25 mouse cellular contexts compared by ENCODE assay signal in the genomic region with DNA sequence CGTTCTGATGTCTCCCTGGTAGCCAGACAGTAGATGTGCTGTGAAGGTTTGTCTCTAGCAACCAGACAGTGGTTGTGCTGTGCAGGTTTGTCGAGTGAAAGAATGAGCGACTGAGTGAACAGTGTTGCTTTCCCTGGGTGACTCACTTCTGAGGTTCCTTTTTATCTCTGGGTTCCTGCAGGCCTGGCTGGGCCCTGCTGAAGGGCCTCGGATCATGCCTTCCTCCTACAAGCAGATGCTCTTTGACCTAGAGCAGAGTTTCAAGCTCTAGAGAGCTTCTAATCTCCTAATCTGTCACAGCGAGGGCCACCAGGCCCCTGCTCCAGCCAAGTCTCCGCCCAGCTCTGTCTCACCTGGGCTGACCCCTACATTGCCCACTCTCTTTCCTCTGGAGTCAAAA.
A peak's percentile ranks its signal among the peaks of the same experiment; 100 is the strongest.
DNase-seq lines count a peak whose midpoint lies in the region; ATAC-seq and TF ChIP-seq lines count a peak whose summit lies in the region.
"Had no signal": no experiment of that assay in that cellular context is flagged by ENCODE, and none has a peak within 500 bp of the region (broad histone marks: within the 10 kb centered on the region; RNA-seq: fewer than 3 reads in every experiment).

No protein-coding gene starts in this region.

- peaks cover 7% of the 10 kb centered on the region; the same call in 1 of the 2 replicates for H3K9me3 ChIP-seq in forebrain, embryonic 10.5 days
- no peaks in the 10 kb centered on the region for H3K9me3 ChIP-seq in forebrain, embryonic 16.5 days (ENCODE audit: control insufficient read depth, low read length)
- H3K9me3 ChIP-seq in ES-E14 (ENCODE audit: control insufficient read depth, insufficient read depth, low read depth, low read length), result no peaks in the 10 kb centered on the region
- H3K9me3 ChIP-seq in intestine, embryonic 16.5 days (ENCODE audit: control insufficient read depth, low read length), result no peaks in the 10 kb centered on the region
- H3K9me3 ChIP-seq in stomach, postnatal 0 days (ENCODE audit: control insufficient read depth, low read length), result no peaks in the 10 kb centered on the region
- H3K9me3 ChIP-seq in lung, postnatal 0 days (ENCODE audit: low read length), result no peaks in the 10 kb centered on the region
- H3K9me3 ChIP-seq: embryonic facial prominence, embryonic 10.5 days; embryonic facial prominence, embryonic 13.5 days; forebrain, embryonic 13.5 days; hindbrain, embryonic 15.5 days had no signal

- in situ Hi-C loops in ES-E14 (cut with MboI; ENCODE audit: low sequenced_read_pairs in 2 of 2, unreplicated experiment in 2 of 2), result loop anchor here in 1 of 2 experiments (5.0 kb wide), 1 partner anchor 54 kb away; no protein-coding TSS in a partner anchor

- no peak overlapping the region for H3K4me2 ChIP-seq in forebrain, embryonic 16.5 days (ENCODE audit: low read length)
- H3K4me2 ChIP-seq in intestine, embryonic 16.5 days (ENCODE audit: low read depth, low read length), result no peak overlapping the region
- H3K4me2 ChIP-seq in stomach, postnatal 0 days (replicated peaks; ENCODE audit: low read depth), result no peak overlapping the region
- H3K4me2 ChIP-seq in lung, postnatal 0 days (replicated peaks; ENCODE audit: low read depth, low read length), result no peak overlapping the region
- H3K4me2 ChIP-seq: embryonic facial prominence, embryonic 13.5 days; forebrain, embryonic 13.5 days; heart, embryonic 11.5 days; hindbrain, embryonic 12.5 days; hindbrain, embryonic 15.5 days had no signal

- TF ChIP-seq EP300 in stomach, postnatal 0 days (optimal IDR thresholded peaks at IDR 0.05), result no peak
- TF ChIP-seq EP300 in lung, postnatal 0 days (IDR thresholded peaks at IDR 0.05), result no peak

- H3K9ac ChIP-seq in forebrain, embryonic 16.5 days (replicated peaks; ENCODE audit: low read depth, low read length), result no peak overlapping the region
- H3K9ac ChIP-seq in ES-E14 (ENCODE audit: insufficient read depth, low read depth, low read length, poor library complexity, severe bottlenecking), result peak overlapping the region; percentile 73; the same call in 1 of the 2 replicates
- H3K9ac ChIP-seq in intestine, embryonic 16.5 days (ENCODE audit: low read depth, low read length), result no peak overlapping the region
- no peak overlapping the region for H3K9ac ChIP-seq in stomach, postnatal 0 days (ENCODE audit: low read length)
- H3K9ac ChIP-seq in lung, postnatal 0 days (replicated peaks; ENCODE audit: low read depth), result no peak overlapping the region
- H3K9ac ChIP-seq: embryonic facial prominence, embryonic 13.5 days; forebrain, embryonic 13.5 days; forebrain, postnatal 0 days; hindbrain, embryonic 12.5 days; hindbrain, embryonic 15.5 days had no signal

- H3K4me3 ChIP-seq in forebrain, embryonic 10.5 days, result no peak overlapping the region
- no peak overlapping the region for H3K4me3 ChIP-seq in forebrain, embryonic 16.5 days (replicated peaks; ENCODE audit: low read length)
- no peak overlapping the region for H3K4me3 ChIP-seq in ES-E14 (ENCODE audit: insufficient read depth in 1 of 2, low read depth in 1 of 2, low read length in 2 of 2, poor library complexity in 1 of 2, severe bottlenecking in 1 of 2)
- H3K4me3 ChIP-seq in intestine, embryonic 16.5 days (ENCODE audit: low read length), result no peak overlapping the region
- no peak overlapping the region for H3K4me3 ChIP-seq in stomach, postnatal 0 days (ENCODE audit: low read depth, low read length)
- no peak overlapping the region for H3K4me3 ChIP-seq in lung, postnatal 0 days (ENCODE audit: low read depth, low read length)
- H3K4me3 ChIP-seq: embryonic facial prominence, embryonic 10.5 days; embryonic facial prominence, embryonic 13.5 days; erythroblast, embryonic 14.5 days; forebrain, embryonic 13.5 days; gastrocnemius, adult 2 months; hindbrain, embryonic 12.5 days; hindbrain, embryonic 15.5 days had no signal

- 0 out of 2 replicates have a peak overlapping the region, but pooled peaks have one; percentile 26 for H3K27ac ChIP-seq in forebrain, embryonic 10.5 days
- no peak overlapping the region for H3K27ac ChIP-seq in forebrain, embryonic 16.5 days (ENCODE audit: low read length)
- H3K27ac ChIP-seq in ES-E14 (ENCODE audit: insufficient read depth, low read depth, low read length, poor library complexity, severe bottlenecking), result peak overlapping the region; percentile 100; the same call in 1 of the 2 replicates
- no peak overlapping the region for H3K27ac ChIP-seq in intestine, embryonic 16.5 days (ENCODE audit: low read length)
- H3K27ac ChIP-seq in stomach, postnatal 0 days (replicated peaks), result no peak overlapping the region
- H3K27ac ChIP-seq in lung, postnatal 0 days (ENCODE audit: low read length), result no peak overlapping the region
- H3K27ac ChIP-seq: embryonic facial prominence, embryonic 10.5 days; embryonic facial prominence, embryonic 13.5 days; forebrain, embryonic 13.5 days; gastrocnemius, adult 2 months; hindbrain, embryonic 12.5 days; hindbrain, embryonic 15.5 days had no signal

- no peak for TF ChIP-seq CTCF in stomach, postnatal 0 days (IDR thresholded peaks at IDR 0.05; ENCODE audit: low read depth)
- no peak for TF ChIP-seq CTCF in lung, postnatal 0 days (IDR thresholded peaks at IDR 0.05)

- ATAC-seq in forebrain, embryonic 16.5 days, result no peak
- peak; percentile 92 for ATAC-seq in intestine, embryonic 16.5 days
- ATAC-seq in stomach, postnatal 0 days (ENCODE audit: low FRiP score, low TSS enrichment), result peak; percentile 77; the same call in 1 of the 2 replicates
- ATAC-seq in lung, postnatal 0 days, result no peak
- ATAC-seq: activated CD4-positive, CD25-positive, alpha-beta regulatory T cell, adult 4 months; forebrain, embryonic 13.5 days had no signal

- WGBS in forebrain, embryonic 10.5 days, result 76% methylated on average over 6 of the region's 6 CpGs
- WGBS in forebrain, embryonic 16.5 days, result 84% methylated on average over 6 of the region's 6 CpGs
- 59% methylated on average over 6 of the region's 6 CpGs for WGBS in intestine, embryonic 16.5 days
- 58% methylated on average over 6 of the region's 6 CpGs for WGBS in stomach, postnatal 0 days
- 61% methylated on average over 6 of the region's 6 CpGs for WGBS in lung, postnatal 0 days

- H3K27me3 ChIP-seq in forebrain, embryonic 10.5 days (ENCODE audit: poor library complexity, severe bottlenecking), result no peaks in the 10 kb centered on the region; the same call in 1 of the 2 replicates
- H3K27me3 ChIP-seq in forebrain, embryonic 16.5 days (replicated peaks; ENCODE audit: control insufficient read depth, insufficient read depth, low read length), result no peaks in the 10 kb centered on the region
- no peaks in the 10 kb centered on the region for H3K27me3 ChIP-seq in intestine, embryonic 16.5 days (replicated peaks; ENCODE audit: control insufficient read depth, insufficient read depth, low read length)
- no peaks in the 10 kb centered on the region for H3K27me3 ChIP-seq in stomach, postnatal 0 days (ENCODE audit: control insufficient read depth, insufficient read depth, low read length)
- no peaks in the 10 kb centered on the region for H3K27me3 ChIP-seq in lung, postnatal 0 days (replicated peaks; ENCODE audit: insufficient read depth, low read length)
- H3K27me3 ChIP-seq: embryonic facial prominence, embryonic 13.5 days; forebrain, embryonic 13.5 days; hindbrain, embryonic 12.5 days; hindbrain, embryonic 15.5 days had no signal

- 0 out of 2 replicates have a peak, but pooled peaks cover 6% of the 10 kb centered on the region for H3K4me1 ChIP-seq in forebrain, embryonic 10.5 days
- H3K4me1 ChIP-seq in forebrain, embryonic 16.5 days (replicated peaks; ENCODE audit: control insufficient read depth, insufficient read depth, low read length), result no peaks in the 10 kb centered on the region
- H3K4me1 ChIP-seq in ES-E14 (ENCODE audit: control insufficient read depth in 2 of 2, insufficient read depth in 2 of 2, low read length in 2 of 2, poor library complexity in 1 of 2), result peaks cover 27 to 29% of the 10 kb centered on the region in 2 experiments
- no peaks in the 10 kb centered on the region for H3K4me1 ChIP-seq in intestine, embryonic 16.5 days (ENCODE audit: control insufficient read depth, insufficient read depth, low read length)
- no peaks in the 10 kb centered on the region for H3K4me1 ChIP-seq in stomach, postnatal 0 days (replicated peaks; ENCODE audit: control insufficient read depth, insufficient read depth)
- H3K4me1 ChIP-seq in lung, postnatal 0 days (ENCODE audit: insufficient read depth, low read depth, low read length), result no peaks in the 10 kb centered on the region
- H3K4me1 ChIP-seq: embryonic facial prominence, embryonic 10.5 days; embryonic facial prominence, embryonic 13.5 days; forebrain, embryonic 13.5 days; hindbrain, embryonic 12.5 days; hindbrain, embryonic 15.5 days had no signal

- DNase-seq in forebrain, embryonic 10.5 days (ENCODE audit: extremely low spot score, low spot score), result no peak
- DNase-seq in ES-E14 (ENCODE audit: low read depth, low spot score), result no peak
- no peak for DNase-seq in stomach, postnatal 0 days (ENCODE audit: low spot score)
- DNase-seq in urinary bladder, postnatal 25 days (ENCODE audit: low spot score), result no peak
- DNase-seq in lung, postnatal 0 days (ENCODE audit: low spot score), result no peak
- DNase-seq in embryo, embryonic 10 days (ENCODE audit: low spot score), result no peak
- DNase-seq: adrenal gland, adult 8-10 months; adrenal gland, postnatal 25 days; cerebellum, adult 18-20 months; cerebellum, adult 9-10 months; cerebellum, postnatal 25 days; embryo, embryonic 11 days; heart, adult 11 months had no signal

- no peaks in the 10 kb centered on the region for H3K36me3 ChIP-seq in forebrain, embryonic 10.5 days (replicated peaks)
- H3K36me3 ChIP-seq in forebrain, embryonic 16.5 days (ENCODE audit: control insufficient read depth, insufficient read depth), result no peaks in the 10 kb centered on the region
- H3K36me3 ChIP-seq in ES-E14 (ENCODE audit: control insufficient read depth, insufficient read depth, low read length, poor library complexity, severe bottlenecking), result no peaks in the 10 kb centered on the region
- H3K36me3 ChIP-seq in intestine, embryonic 16.5 days (ENCODE audit: control insufficient read depth, insufficient read depth, low read length), result no peaks in the 10 kb centered on the region
- H3K36me3 ChIP-seq in stomach, postnatal 0 days (ENCODE audit: control insufficient read depth, insufficient read depth, low read length), result no peaks in the 10 kb centered on the region
- no peaks in the 10 kb centered on the region for H3K36me3 ChIP-seq in lung, postnatal 0 days (ENCODE audit: insufficient read depth, low read length)
- H3K36me3 ChIP-seq: embryonic facial prominence, embryonic 10.5 days; embryonic facial prominence, embryonic 13.5 days; hindbrain, embryonic 12.5 days; hindbrain, embryonic 15.5 days had no signal

TF ChIP-seq in ES-E14, 5 proteins besides CTCF, POLR2A, EP300 and RAD21:
- TF ChIP-seq HCFC1 (IDR thresholded peaks at IDR 0.05; ENCODE audit: borderline replicate concordance, insufficient read depth, low read length), result no peak
- TF ChIP-seq ZC3H11A (IDR thresholded peaks at IDR 0.05; ENCODE audit: borderline replicate concordance, low read depth, low read length), result no peak
- no peak for TF ChIP-seq CHD2 (IDR thresholded peaks at IDR 0.05; ENCODE audit: low read depth, low read length)
- no peak for TF ChIP-seq MAFK (IDR thresholded peaks at IDR 0.05; ENCODE audit: insufficient read depth, low read depth, low read length)
- no peak for TF ChIP-seq ZNF384 (IDR thresholded peaks at IDR 0.05; ENCODE audit: low read depth, low read length)

Comparison
In these comparisons a context has a peak if more than half of its experiments do, and no peak if none do; other contexts are left out.
1. H3K27ac ChIP-seq: peak in forebrain, embryonic 10.5 days (single experiment) and ES-E14 (single experiment); none in forebrain, embryonic 16.5 days (single experiment), intestine, embryonic 16.5 days (single experiment), stomach, postnatal 0 days (single experiment) and lung, postnatal 0 days (single experiment).
2. ATAC-seq: peak in intestine, embryonic 16.5 days (single experiment) and stomach, postnatal 0 days (single experiment); none in forebrain, embryonic 16.5 days (single experiment) and lung, postnatal 0 days (single experiment).